Comparison of ENCODE assay signal across 7 mouse cellular contexts in the genomic region with DNA sequence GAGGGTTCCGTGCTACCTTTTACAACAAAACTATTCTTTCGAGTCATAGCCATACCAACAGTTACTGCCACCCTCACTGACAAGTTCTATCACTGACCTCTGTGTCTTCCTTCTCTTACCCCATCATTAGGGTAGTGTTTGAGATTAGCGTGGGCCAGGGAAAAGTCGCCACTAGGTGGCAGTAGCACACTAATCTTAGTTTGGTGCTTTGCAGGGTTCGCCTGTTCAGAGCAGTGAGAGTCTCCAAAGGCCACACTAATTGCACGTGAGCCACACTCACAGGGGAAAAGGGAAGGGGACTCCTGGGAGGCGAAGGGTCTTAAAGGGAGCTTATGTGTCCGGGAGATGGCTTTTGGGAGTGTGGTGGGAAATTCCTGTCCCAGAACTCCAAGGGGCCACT. TPM values are rescaled to one million over a fixed set of nuclear protein-coding genes. Genes with fewer than 3 reads are reported as not detected.
DNase-seq lines count a peak whose midpoint lies in the region; ATAC-seq lines count a peak whose summit lies in the region.

No protein-coding gene starts in this region.

- H3K9ac ChIP-seq in intestine, embryonic 16.5 days (ENCODE audit: low read depth, low read length): no peak overlapping the region
- H3K9ac ChIP-seq in midbrain, embryonic 14.5 days (replicated peaks; ENCODE audit: low read length): no peak overlapping the region

- no peak overlapping the region for H3K4me3 ChIP-seq in intestine, embryonic 16.5 days (ENCODE audit: low read length)
- no peak overlapping the region for H3K4me3 ChIP-seq in midbrain, embryonic 14.5 days (replicated peaks; ENCODE audit: low read depth, low read length)

- H3K9me3 ChIP-seq in intestine, embryonic 16.5 days (ENCODE audit: control insufficient read depth, low read length): no peaks in the 10 kb centered on the region
- no peaks in the 10 kb centered on the region for H3K9me3 ChIP-seq in midbrain, embryonic 14.5 days (ENCODE audit: control insufficient read depth, low read length)

- no peaks in the 10 kb centered on the region for H3K36me3 ChIP-seq in intestine, embryonic 16.5 days (ENCODE audit: control insufficient read depth, insufficient read depth, low read length)
- H3K36me3 ChIP-seq in midbrain, embryonic 14.5 days (ENCODE audit: control insufficient read depth, insufficient read depth, low read length): no peaks in the 10 kb centered on the region

- no peaks in the 10 kb centered on the region for H3K4me1 ChIP-seq in intestine, embryonic 16.5 days (ENCODE audit: control insufficient read depth, insufficient read depth, low read length)
- peaks cover 12% of the 10 kb centered on the region for H3K4me1 ChIP-seq in midbrain, embryonic 14.5 days (ENCODE audit: control insufficient read depth, insufficient read depth, low read length)

- peak; percentile 94 to 95 for DNase-seq in cerebellum, postnatal 14 days
- peak; percentile 89 to 93 for DNase-seq in frontal cortex, postnatal 36 days (ENCODE audit: low spot score in 2 of 2)
- DNase-seq in left cerebral cortex, postnatal 25 days (ENCODE audit: low spot score in 2 of 2): peak; percentile 87 to 88
- peak; percentile 93 for DNase-seq in midbrain, embryonic 14.5 days
- DNase-seq in spleen, adult 18-20 months: peak; percentile 37 to 78

- H3K27ac ChIP-seq in intestine, embryonic 16.5 days (ENCODE audit: low read length): no peak overlapping the region
- H3K27ac ChIP-seq in midbrain, embryonic 14.5 days (replicated peaks; ENCODE audit: low read depth, low read length): no peak overlapping the region

- WGBS in intestine, embryonic 16.5 days: 14% methylated on average over 8 of the region's 8 CpGs
- 18% methylated on average over 8 of the region's 8 CpGs for WGBS in midbrain, embryonic 14.5 days

- H3K27me3 ChIP-seq in intestine, embryonic 16.5 days (replicated peaks; ENCODE audit: control insufficient read depth, insufficient read depth, low read length): no peaks in the 10 kb centered on the region
- no peaks in the 10 kb centered on the region for H3K27me3 ChIP-seq in midbrain, embryonic 14.5 days (ENCODE audit: control insufficient read depth, insufficient read depth, low read length)

- ATAC-seq in activated CD4-positive, CD25-positive, alpha-beta regulatory T cell, adult 4 months: peak; percentile 84
- peak; percentile 81 for ATAC-seq in intestine, embryonic 16.5 days
- peak; percentile 77 for ATAC-seq in midbrain, embryonic 14.5 days (ENCODE audit: low FRiP score, low TSS enrichment)

- intact Hi-C loops in left cerebral cortex, postnatal 25 days (cut with DNase I): loop anchor here (1.0 to 10.0 kb wide), 4 partner anchors 102 to 974 kb away; a partner anchor contains a TSS

- no peak overlapping the region for H3K4me2 ChIP-seq in intestine, embryonic 16.5 days (ENCODE audit: low read depth, low read length)
- no peak overlapping the region for H3K4me2 ChIP-seq in midbrain, embryonic 14.5 days (ENCODE audit: low read length)

RNA-seq across cellular contexts. Expression of a gene that starts 37.3 kb away (rescaled TPM):
- polyA plus RNA-seq in activated CD4-positive, CD25-positive, alpha-beta regulatory T cell, adult 4 months (2017; shearing (Covaris generic)): not detected
- polyA plus RNA-seq in intestine, embryonic 16.5 days (2015; fragmentation: Nextera tagmentation; extraction: Ambion mirVana): 1.2 and 1.3 TPM in 2 replicates
- total RNA-seq in left cerebral cortex, postnatal 25 days (2021): 1 to 10 TPM; 1.1 to 1.4 TPM
- 0.08 and 0.20 TPM in 2 replicates for polyA plus RNA-seq in midbrain, embryonic 14.5 days (2014; fragmentation: Nextera tagmentation; extraction: Ambion mirVana)
